Mouse (Mus musculus) small intestine, adult 2 months (tissue): ENCODE measurements around the gene Mob4.

Experiments
- CTCF ChIP-seq: fragments of 200-500 bp; IDR thresholded peaks from 2 replicates; pipeline ENCODE4 v1.5.1; 2012; ENCODE audit warnings: low read depth, mild to moderate bottlenecking, control low read depth, inconsistent platforms, low read length, moderate library complexity, mixed read lengths; ENCODE audit not compliant: insufficient replicate concordance, insufficient read length; ENCODE audit errors: extremely low read depth
- POLR2A ChIP-seq: fragments of 200-500 bp; IDR thresholded peaks from 2 replicates; pipeline ENCODE4 v1.6.1; 2012; ENCODE audit warnings: low read depth, mild to moderate bottlenecking, control low read depth, inconsistent platforms, low read length, moderate library complexity

DNA sequence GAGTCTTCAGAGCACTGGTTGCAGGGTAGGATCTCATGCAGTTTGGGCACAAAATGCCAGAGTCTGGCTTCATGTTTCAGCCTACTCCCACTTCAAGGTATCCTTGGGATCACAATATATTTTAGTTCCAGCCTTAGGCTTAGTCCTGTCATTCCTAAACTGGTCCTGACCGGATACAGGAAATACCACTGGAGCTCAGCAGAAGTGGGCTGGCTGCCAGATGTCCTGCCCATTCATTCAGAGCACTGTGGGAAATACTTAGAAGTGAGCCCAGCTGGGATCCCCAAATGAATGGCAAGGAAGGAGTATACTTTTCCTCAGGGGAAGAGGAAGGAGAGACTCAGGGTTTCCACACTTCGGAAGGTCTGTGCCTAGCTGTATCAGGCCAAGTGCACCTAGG is 62.3 kb downstream of the Mob4 start:
- TF ChIP-seq CTCF, result no peak
- TF ChIP-seq POLR2A, result no peak
